Mouse (Mus musculus) C2C12 (cell line): ENCODE results near the gene Mcoln2.

Source experiments
- CEBPB ChIP-seq: IDR thresholded peaks from one replicate; pipeline ENCODE4 v1.6.1; 2011; ENCODE audit warnings: low read depth, mild to moderate bottlenecking, control low read depth, moderate library complexity
- CTCF ChIP-seq: IDR thresholded peaks from one replicate; pipeline ENCODE4 v1.5.1; 2011; ENCODE audit not compliant: control insufficient read depth, insufficient read depth, insufficient read length
- MAX ChIP-seq: IDR thresholded peaks from one replicate; pipeline ENCODE4 v1.6.1; 2011; ENCODE audit warnings: mild to moderate bottlenecking, control low read depth
- MYOD1 ChIP-seq: IDR thresholded peaks from one replicate; pipeline ENCODE4 v1.6.1; 2011; ENCODE audit warnings: low read depth; ENCODE audit not compliant: control insufficient read depth, insufficient read length
- MYOG ChIP-seq: IDR thresholded peaks from one replicate; pipeline ENCODE4 v1.6.1; 2011; ENCODE audit not compliant: control insufficient read depth, insufficient read length; ENCODE audit errors: extremely low read depth
- USF1 ChIP-seq: IDR thresholded peaks from one replicate; pipeline ENCODE4 v1.6.1; 2011; ENCODE audit warnings: low read depth, mild to moderate bottlenecking, control low read depth, moderate library complexity

- TF ChIP-seq CTCF (no peak), MAX (no peak), MYOD1 (no peak), USF1 (no peak), MYOG (no peak), CEBPB (no peak)
Measured at GRCm38 (mm10) chr3:146145501-146145900, 4.1 kb upstream of the Mcoln2 start.
